Mouse (Mus musculus): ENCODE data around the gene Ccdc50.

The Ccdc50 gene

GRCm38 (mm10) chr16:27388761-27389451 lies at the start of gene Ccdc50:
TSS of gene Ccdc50 (plus strand) at chr16:27388869.
- peak; percentile 59 to 62 for DNase-seq (ENCODE audit: low spot score in 2 of 2)

DNA sequence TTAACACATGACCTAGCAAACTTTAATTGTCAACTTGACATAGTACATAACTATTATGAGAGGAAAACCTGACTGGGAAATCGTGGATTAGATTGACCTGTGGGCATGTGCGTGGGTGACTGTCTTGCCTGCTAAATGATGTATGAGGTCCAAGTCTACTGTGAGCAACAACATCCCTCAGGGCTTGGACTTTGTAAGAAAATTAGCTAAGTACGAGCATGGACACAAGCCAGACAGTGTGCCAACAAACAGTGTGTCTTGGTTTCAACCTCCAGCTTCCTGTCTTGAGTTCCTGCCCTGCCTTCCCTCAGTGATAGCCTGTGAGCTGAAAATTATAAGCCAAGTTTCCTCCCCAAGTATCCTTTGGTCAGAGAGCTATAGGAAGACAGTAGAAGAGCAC lies 41.1 kb upstream of the Ccdc50 start:
- DNase-seq (ENCODE audit: low spot score in 2 of 2), result no peak

- no peak for DNase-seq (ENCODE audit: low spot score in 2 of 2)
These were observed 40.3 kb upstream of the Ccdc50 start for GRCm38 (mm10) chr16:27348359-27348758.

DNA sequence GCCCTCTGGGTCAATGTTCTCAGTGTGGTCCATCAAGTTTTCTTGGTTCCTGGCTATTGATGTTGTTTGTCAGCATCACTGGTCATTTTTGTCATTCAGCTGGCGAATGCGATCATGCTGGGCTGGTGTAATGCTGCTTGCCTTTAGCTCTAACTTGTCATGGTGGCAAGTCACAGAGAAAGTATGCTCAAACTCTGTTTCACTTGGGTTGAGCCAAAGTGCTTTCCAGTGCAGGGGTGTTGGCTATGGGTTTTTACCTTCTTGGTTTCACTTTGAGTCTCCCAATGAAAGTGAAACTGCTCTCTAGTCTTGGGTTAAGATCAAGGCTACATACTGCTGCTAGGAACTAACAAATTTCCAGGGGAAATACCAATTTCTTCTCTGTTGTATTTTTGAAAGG lies 39.4 kb upstream of the Ccdc50 start:
- no peak for DNase-seq (ENCODE audit: low spot score in 2 of 2)

DNA sequence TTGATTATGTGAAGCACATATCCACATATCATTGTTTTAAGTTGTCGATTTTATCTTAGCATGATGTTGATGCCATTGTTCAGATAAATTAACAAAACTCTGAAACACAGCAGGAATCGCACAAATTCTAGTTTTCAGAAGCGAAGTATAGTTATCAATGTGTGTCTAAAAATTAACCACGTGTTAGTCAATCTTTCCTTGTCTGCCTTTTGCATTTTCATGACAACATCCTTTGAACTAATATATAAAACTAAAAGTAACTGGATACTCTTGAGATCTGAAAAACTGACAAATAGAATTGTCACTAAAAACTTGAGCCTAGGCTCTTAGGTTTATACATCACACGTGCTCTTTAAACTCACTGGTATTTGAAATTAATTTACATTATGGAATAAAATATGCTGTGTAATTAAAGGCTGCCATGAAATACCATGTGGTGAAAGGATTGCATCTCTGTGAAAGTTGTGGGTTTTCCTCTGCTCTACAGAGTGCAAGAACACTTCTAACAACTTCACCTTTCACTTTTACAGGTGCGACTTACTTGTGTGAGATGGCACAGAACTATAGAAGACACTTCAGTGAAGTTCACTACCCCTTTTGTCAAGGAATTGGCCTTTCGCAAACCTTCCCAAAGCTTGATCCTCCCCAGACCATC lies 38.7 kb upstream of the Ccdc50 start:
- DNase-seq (ENCODE audit: low spot score in 2 of 2), result no peak

DNA sequence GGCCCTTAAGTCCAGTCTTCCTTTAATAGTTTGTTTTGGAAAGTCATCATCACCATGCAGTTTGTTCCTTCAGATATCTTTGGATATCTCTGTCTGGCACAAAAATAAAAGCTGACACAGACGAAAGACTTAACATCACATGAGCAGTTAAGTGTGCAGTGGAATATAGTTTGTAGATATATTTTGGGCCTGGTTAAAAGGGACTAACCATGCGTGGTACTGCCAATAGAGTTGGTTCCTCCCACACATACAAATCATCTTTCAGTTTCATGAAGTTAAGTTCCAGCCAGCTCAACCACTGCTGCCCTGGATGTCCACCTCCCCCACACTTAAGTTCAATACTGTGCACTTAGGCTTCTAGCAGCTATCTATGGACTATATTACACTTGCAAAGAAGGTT lies 34.2 kb upstream of the Ccdc50 start:
- DNase-seq (ENCODE audit: low spot score in 2 of 2), result no peak

- DNase-seq (ENCODE audit: low spot score in 2 of 2), result no peak
These were observed 28.6 kb upstream of the Ccdc50 start for GRCm38 (mm10) chr16:27360059-27360458.

DNA sequence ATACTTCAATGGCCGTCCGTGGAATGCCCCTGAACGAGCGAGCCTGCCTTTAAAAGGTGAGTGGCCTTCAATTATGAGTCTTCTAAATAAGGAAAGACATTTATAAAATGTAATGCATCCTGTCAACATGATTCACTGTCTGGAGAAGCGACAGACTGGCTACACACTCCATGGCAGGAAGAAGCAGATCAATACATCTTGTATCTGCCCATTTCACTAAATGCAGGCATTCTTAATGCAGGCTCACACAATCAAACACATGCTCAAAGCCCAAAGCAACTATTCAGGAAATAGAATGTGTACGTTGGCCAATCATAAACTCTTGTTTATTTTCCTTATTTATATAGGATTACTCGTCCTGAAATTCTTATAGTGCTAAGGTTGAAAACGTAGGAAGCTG lies 18.5 kb upstream of the Ccdc50 start, which contains the start of gene Uts2b:
TSS of gene Uts2b (minus strand) at position 49 of the 400 bp plus-strand sequence.
- DNase-seq (ENCODE audit: low spot score in 2 of 2), result no peak

- DNase-seq (ENCODE audit: low spot score in 2 of 2), result no peak
These were observed 18.0 kb upstream of the Ccdc50 start for GRCm38 (mm10) chr16:27370700-27371099.

DNA sequence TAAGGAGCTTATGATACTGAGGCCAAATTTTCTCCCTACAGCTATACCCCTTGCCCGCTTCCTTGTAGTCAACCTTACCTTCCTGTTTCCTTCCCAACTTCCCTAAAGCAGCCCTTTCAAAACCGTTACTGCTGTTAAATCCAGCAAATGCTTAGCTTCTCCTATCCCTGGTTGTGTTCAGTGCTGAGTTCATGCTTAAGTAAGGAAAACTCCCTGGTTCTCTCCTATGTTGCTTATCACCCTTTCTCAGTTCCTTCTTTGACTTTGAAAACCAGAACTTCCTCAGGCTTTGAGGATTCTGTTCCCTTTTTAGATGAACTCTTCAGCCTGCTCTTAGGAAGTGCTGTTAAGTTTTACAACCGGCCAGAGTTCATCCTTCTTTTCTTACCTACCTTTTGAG lies 14.5 kb upstream of the Ccdc50 start:
- no peak for DNase-seq (ENCODE audit: low spot score in 2 of 2)

GRCm38 (mm10) chr16:27375318-27375717 lies 13.4 kb upstream of the Ccdc50 start:
- no peak for DNase-seq (ENCODE audit: low spot score in 2 of 2)

DNA sequence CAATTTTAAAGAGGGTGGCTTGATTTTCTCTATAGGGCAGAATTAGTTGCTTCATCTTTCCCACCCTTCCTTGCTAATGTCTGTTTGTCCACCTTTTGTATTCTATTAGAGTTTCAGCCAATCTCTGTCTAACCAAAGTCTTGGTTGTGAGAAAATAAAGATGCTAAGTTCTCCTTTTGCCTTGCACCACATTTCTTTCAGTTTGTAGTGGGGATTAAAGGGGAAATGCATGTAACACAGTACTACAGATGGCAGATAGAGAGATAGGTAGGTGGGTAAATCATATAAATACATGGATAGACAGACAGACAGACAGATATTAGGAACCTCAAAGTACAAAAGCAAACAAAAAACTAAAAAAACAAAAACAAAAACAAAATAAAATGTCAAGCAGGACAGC lies 12.1 kb upstream of the Ccdc50 start:
- no peak for DNase-seq (ENCODE audit: low spot score in 2 of 2)

DNA sequence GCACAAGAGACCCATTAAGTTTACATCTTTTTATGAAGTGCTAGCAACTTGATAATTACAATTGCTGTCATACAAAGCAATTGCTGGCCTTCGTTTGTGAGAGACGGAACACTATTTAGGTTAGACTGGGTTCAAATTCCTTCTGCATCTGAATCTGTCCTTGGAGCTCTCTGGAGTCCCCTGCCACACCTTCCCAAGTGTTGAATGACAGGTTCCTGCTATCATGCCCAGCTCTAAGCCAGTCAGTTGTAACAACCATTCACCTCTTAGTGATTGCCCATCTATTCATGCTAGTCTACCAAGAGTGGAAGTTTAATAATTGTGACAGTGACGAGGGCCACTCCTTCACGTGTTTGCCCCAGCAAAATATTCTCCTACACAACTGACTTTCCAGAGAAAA lies 6.5 kb upstream of the Ccdc50 start:
- no peak for DNase-seq (ENCODE audit: low spot score in 2 of 2)

DNA sequence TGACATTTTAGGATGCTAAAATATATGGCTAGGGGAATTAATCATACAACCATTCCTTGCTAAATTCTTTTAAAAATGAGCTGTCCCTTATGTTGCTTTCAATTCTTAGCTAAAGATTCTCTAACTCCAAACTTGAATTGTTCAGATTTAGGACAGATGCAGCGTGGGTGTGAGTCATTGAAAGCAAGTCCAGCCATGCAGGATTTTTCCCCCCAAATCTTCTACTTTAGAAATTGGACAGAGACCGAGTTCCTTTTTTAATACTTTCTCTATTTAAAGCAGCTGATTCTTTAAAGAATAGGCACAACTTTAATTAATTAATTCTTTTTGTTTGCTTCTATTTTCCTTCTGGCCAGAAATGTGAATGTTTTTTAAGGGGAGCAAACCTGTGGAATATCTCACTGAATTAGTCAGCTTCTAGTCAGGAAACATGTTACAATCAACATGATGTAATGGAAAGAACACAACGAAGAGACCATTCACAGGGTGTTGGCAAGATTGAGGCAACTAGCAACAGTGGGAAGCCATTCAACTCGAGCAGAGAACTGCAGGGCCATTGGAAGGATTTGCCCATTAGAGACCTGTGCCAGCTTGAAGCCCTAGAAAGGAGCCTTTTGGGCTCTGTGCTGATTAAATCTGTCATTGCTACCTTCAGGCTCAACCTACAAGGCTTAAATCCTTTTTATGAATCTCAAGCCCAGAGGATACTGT lies 3.6 kb upstream of the Ccdc50 start:
- DNase-seq (ENCODE audit: low spot score in 2 of 2), result no peak

- DNase-seq (ENCODE audit: low spot score in 2 of 2), result no peak
These were observed 3.0 kb upstream of the Ccdc50 start for GRCm38 (mm10) chr16:27385649-27386048.

DNA sequence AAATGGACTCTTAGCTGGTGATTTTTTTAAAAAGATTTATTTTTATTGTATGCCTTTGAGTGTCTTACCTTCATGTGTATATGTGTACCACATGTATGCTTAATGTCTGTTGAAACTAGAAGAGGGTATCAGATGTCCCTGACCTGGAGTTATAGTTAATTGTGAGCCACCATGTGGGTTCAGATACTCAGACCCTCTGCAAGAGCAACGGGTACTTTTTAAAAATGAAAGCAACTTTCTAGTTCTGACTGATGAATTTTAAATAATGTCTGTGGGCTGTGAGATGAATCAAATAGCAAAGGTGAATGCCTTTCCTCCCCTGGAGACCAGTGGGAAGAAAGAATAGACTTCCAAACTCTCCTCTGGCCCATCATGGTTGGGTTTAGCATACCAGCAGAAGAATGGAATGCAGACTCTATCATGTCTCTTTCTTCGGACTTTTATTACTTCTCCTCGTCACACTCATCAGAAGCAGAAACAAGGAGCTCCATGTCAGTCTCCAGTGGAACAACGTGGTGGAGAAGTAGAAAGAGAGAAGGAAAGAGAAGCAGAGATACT lies 1.7 kb upstream of the Ccdc50 start:
- DNase-seq (ENCODE audit: low spot score in 2 of 2), result no peak

- DNase-seq (ENCODE audit: low spot score in 2 of 2), result no peak
These were observed 746 bp upstream of the Ccdc50 start for GRCm38 (mm10) chr16:27387634-27388611.

DNA sequence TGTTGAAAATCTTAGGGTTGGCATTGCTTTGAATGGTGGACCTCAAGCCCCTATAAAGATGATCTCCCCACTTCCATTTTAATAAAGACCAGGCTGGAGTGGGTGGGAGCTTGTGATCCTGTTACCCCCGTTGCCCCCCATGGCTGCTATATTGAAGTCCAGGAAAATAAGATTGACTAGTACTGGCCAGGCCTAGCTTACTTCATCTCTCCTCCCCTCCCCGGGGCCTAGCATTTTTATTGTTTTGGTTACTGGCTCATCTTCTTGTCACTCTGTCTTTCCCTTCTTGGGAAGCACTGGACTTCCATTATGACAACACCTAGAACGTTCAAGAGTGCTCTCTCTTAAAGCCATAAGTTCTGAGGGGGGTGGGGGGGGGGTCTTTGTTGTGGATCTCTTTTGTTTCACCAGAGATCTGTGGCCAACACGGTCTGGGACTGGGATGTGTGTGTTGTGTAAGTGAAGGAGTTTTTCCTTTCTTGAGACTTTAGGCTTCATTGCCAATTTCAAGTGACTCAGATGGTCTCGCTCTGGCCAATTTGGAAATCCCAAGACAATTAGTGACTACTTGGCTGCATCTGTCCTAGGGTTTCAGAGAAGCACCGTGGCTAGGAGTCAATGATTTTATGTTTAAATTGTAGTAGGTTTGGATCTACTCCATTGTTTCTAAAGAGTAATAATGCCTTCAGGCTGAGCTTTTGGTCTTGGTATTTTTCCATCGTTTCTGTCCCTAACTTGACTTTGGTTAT lies 1.0 kb downstream of the Ccdc50 start:
- no peak for DNase-seq (ENCODE audit: low spot score in 2 of 2)

- no peak for DNase-seq (ENCODE audit: low spot score in 2 of 2)
These were observed 1.6 kb downstream of the Ccdc50 start for GRCm38 (mm10) chr16:27390306-27390705.

DNA sequence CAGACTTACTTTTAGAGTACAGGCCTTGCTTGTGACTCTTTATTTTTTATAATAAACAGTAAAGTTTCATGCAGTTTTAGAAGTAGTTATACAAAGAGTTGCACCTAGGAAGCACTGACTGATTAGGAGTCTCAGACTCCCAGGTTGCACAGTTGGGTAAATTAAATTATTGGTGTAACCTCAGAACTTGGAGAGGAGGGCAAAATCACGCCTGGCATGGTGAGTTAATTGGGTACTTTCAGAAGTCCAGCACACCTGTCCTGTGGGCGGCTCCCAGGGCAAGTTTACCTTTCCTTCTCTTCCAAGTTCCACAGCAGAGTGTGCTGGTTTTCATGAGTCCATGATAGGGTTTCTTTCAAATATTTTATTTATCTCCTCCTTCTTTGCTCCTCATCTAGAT lies 3.2 kb downstream of the Ccdc50 start:
- DNase-seq (ENCODE audit: low spot score in 2 of 2), result no peak

All from frontal cortex, postnatal 25 days (tissue).